Mouse (Mus musculus): ENCODE data around the gene Slc25a23.

- TF ChIP-seq CTCF (IDR thresholded peaks at IDR 0.05; ENCODE audit: low read depth) (no peak), EP300 (IDR thresholded peaks at IDR 0.05; ENCODE audit: low read depth) (no peak)
Observed at GRCm38 (mm10) chr17:57001228-57001627, 58.4 kb downstream of the Slc25a23 start.
